Mouse (Mus musculus) embryonic facial prominence, embryonic 12.5 days (tissue): ENCODE measurements around the gene Mras. TPM values are rescaled to one million over a fixed set of nuclear protein-coding genes. Genes with fewer than 3 reads are reported as not detected.

Experiments used
- ATAC-seq: fragments of 200-750 bp; cut with Nextera tagmentation; 2 replicates; pipeline ENCODE4 v1.8.0; 2017; ENCODE audit not compliant: insufficient number of reproducible peaks, insufficient read depth, low FRiP score, low TSS enrichment
- H3K27ac ChIP-seq: fragments of 300-500 bp; sonication (generic); 2 replicates; pipeline ENCODE4 v1.5.1; 2016; ENCODE audit warnings: mild to moderate bottlenecking
- H3K27me3 ChIP-seq: fragments of 300-500 bp; sonication (generic); 2 replicates; pipeline ENCODE4 v1.6.1; 2016; ENCODE audit warnings: mild to moderate bottlenecking, moderate library complexity
- H3K36me3 ChIP-seq: fragments of 300-500 bp; sonication (generic); 2 replicates; pipeline ENCODE4 v1.6.1; 2016; ENCODE audit warnings: mild to moderate bottlenecking
- H3K4me1 ChIP-seq: fragments of 300-500 bp; sonication (generic); 2 replicates; pipeline ENCODE4 v1.6.1; 2016
- H3K4me2 ChIP-seq: fragments of 300-500 bp; sonication (generic); replicated peaks from 2 replicates; pipeline ENCODE4 v1.6.1; 2016; ENCODE audit warnings: mild to moderate bottlenecking, moderate library complexity
- H3K4me3 ChIP-seq: fragments of 300-500 bp; sonication (generic); 2 replicates; pipeline ENCODE4 v1.5.1; 2016; ENCODE audit warnings: mild to moderate bottlenecking
- H3K9ac ChIP-seq: fragments of 300-500 bp; sonication (generic); 2 replicates; pipeline ENCODE4 v1.6.1; 2016; ENCODE audit warnings: mild to moderate bottlenecking, moderate library complexity
- H3K9me3 ChIP-seq: fragments of 300-500 bp; sonication (generic); 2 replicates; pipeline ENCODE4 v1.6.1; 2016; ENCODE audit warnings: mild to moderate bottlenecking, moderate library complexity
- WGBS: fragments of 180-500 bp; shearing (Covaris S2); methylation state at CpG from one replicate; pipeline ENCODE4 v1.1.7; 2016; 5-methylcytosine and 5-hydroxymethylcytosine counted together
- polyA plus RNA-seq: library from polyadenylated mRNA; unstranded; fragments of >200 nt; fragmentation: Nextera tagmentation; extraction: Ambion mirVana; gene quantifications from 2 replicates; pipeline ENCODE4 v1.2.1, GENCODE M21; 2016

The Mras gene
- polyA plus RNA-seq, 1 experiment from 2014 or later = 20.5 TPM

DNA sequence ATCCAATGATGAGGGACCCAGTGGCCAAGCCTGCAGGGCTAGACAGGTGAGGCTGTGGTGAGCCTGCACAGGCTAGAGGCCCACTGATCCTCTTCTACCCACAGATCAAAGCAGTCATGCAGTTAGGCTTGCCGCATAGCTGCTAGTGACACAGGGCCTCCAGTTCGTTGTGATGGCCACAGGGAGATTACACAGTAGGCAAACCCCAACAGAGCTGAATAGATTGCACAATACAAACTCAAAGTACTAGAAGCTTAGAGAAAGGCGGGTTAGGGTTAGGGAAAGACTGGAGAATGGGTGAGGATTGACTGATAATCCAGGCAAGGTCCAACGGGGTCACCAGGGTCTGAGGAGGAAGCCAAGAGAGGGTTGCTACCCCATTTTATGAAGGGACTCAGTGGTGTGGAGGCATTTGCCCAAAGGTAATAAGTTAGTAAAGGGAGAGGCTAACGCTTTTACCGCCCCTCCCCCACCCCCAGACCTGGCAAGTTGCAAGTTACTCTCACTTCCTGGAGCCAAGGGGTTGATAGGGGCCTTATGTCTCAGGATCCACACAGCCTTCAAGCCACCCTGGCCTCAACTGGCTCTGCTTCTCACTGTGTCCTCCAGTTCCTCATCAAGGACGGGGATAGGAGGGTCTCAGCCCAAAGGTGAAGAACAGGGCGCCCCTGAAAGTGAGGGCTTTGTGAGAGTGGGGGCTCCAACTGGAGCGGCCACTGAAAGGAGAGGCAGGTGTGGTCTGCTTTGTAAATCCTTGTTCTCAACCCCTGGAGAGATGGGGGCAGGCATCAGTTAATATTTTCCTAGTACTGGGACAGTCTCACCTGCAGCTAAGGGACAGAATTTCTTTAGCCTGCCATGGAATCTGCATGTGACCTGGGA lies 13.2 kb downstream of the Mras start:
- no peak overlapping the region for H3K4me3 ChIP-seq
- no peak overlapping the region; the same call in 1 of the 2 replicates for H3K9ac ChIP-seq
- 0 out of 2 replicates have a peak overlapping the region, but pooled peaks have one; percentile 36 for H3K27ac ChIP-seq
- no peaks in the 10 kb centered on the region for H3K36me3 ChIP-seq
- no peak overlapping the region for H3K4me2 ChIP-seq
- 75% methylated on average over 9 of the region's 9 CpGs for WGBS
- no peaks in the 10 kb centered on the region for H3K27me3 ChIP-seq
- no peak for ATAC-seq
- peaks cover 24% of the 10 kb centered on the region for H3K4me1 ChIP-seq
- no peaks in the 10 kb centered on the region for H3K9me3 ChIP-seq

DNA sequence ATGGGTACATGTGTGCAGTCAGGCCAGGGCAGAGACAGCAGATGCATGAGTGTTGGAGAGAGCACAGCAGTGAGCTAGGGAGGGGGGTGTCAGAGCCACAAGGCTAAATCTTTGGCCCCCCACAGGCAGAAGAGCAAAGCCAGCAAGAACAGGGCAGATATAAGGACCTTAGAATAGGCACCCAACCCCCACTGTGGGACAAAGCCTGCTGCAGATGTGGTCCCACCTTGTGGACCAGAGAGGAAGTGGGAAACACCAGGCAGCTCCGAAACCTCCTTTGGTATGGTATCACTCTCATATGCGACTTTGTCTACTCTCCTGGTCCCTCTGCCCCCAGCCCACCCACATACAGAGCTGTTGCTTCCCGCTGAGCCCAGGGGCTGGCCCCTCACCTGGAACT lies 15.3 kb downstream of the Mras start:
- ATAC-seq = no peak
- Histone ChIP-seq H3K4me3 (no peak overlapping the region), H3K4me1 (peaks cover 31% of the 10 kb centered on the region), H3K9ac (no peak overlapping the region), H3K9me3 (no peaks in the 10 kb centered on the region), H3K36me3 (no peaks in the 10 kb centered on the region), H3K27me3 (no peaks in the 10 kb centered on the region), H3K27ac (no peak overlapping the region), H3K4me2 (no peak overlapping the region)
- 76% methylated on average over 3 of the region's 3 CpGs for WGBS

DNA sequence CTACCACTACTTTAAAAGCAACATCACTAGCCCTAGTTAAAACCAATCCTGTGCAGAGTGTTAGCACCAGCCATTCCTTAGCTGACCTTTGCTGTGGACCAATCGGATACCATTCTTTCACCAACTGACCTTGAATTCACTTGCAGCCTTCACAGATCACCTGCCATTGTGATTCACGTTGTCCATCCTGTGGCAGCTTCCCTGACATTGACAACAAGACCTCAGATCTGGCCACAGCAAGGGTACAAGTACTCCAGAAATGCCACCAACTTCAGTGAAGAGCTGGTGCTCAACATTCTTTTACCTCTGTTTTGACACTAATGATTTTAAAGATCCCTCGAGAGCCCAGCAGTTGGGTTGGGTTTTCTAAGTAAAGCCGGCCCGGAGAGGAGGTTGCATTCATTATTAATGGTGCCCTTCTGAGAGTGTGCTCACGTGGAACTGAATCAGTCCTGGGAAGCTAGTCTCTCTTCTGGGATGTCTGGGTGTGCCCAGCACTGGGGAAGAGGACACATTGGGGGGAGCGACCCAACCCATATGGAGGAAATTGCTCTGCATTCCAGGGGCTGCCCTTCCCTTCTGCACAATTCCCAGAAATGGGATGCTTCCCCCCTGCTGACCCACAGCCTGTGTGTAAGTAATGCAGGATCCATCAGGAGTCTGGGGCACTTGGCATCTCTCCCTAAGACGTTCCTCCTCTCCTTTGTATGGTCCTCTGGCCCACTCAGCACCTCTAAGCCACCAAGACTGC lies 17.1 kb downstream of the Mras start:
- Histone ChIP-seq H3K9me3 (no peaks in the 10 kb centered on the region), H3K36me3 (no peaks in the 10 kb centered on the region), H3K4me2 (no peak overlapping the region), H3K4me1 (peaks cover 31% of the 10 kb centered on the region), H3K4me3 (no peak overlapping the region), H3K27me3 (no peaks in the 10 kb centered on the region), H3K9ac (no peak overlapping the region), H3K27ac (no peak overlapping the region)
- 81% methylated on average over 8 of the region's 8 CpGs for WGBS
- no peak for ATAC-seq

DNA sequence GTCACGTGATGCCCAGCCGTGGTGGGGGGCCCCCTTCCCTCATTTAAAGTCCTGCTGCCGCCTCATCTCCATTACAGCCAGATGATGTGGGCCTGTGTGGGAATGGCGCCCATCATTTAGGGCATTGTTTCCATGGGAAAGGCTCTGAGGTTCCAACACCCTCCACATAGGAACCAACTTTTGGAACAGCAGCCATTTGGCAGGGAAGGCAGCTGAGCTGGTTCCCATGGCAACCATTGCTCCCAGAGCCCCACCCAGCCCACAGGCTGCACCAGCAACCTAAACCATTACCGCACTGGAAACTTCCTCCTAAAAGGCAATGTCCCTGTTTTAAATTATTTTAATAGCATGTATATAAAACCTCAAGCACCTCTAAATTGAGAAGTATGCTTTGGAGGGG lies 18.8 kb downstream of the Mras start:
- Histone ChIP-seq H3K36me3 (no peaks in the 10 kb centered on the region), H3K9ac (no peak overlapping the region), H3K4me1 (peaks cover 19% of the 10 kb centered on the region), H3K9me3 (no peaks in the 10 kb centered on the region), H3K4me3 (no peak overlapping the region), H3K4me2 (no peak overlapping the region), H3K27me3 (no peaks in the 10 kb centered on the region), H3K27ac (no peak overlapping the region)
- no peak for ATAC-seq
- 65% methylated on average over 5 of the region's 5 CpGs for WGBS

DNA sequence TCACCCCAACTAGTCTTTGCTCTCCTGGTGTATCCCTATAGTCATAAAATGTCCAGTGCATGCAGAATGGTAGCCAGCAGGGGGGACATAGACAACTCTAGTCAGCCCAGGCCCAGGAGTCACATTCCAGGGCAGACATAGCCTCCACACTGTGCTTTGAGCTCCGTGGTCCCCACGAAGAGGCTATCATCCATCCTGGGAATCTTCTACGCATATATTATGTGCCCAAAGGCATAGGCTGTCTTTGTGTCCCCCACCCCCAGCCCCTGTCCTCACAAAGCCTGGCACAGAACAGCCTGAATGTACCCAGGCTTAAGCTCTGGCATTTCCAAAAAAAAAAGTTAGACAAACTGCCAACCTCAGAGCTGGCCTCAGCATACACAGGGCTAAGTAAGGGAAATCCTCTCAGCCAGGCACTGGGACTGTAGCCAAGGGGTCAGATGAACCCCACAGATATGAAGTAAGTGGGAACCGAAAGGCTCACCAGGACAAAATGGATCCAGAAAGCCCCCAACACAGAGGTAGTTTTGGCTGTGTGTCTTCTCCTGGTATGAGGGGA lies 19.8 kb downstream of the Mras start:
- Histone ChIP-seq H3K9ac (no peak overlapping the region), H3K27me3 (no peaks in the 10 kb centered on the region), H3K9me3 (no peaks in the 10 kb centered on the region), H3K4me2 (no peak overlapping the region), H3K36me3 (no peaks in the 10 kb centered on the region), H3K4me3 (no peak overlapping the region), H3K27ac (no peak overlapping the region), H3K4me1 (peaks cover 16% of the 10 kb centered on the region)
- 72% methylated on average over 4 of the region's 4 CpGs for WGBS
- no peak for ATAC-seq

DNA sequence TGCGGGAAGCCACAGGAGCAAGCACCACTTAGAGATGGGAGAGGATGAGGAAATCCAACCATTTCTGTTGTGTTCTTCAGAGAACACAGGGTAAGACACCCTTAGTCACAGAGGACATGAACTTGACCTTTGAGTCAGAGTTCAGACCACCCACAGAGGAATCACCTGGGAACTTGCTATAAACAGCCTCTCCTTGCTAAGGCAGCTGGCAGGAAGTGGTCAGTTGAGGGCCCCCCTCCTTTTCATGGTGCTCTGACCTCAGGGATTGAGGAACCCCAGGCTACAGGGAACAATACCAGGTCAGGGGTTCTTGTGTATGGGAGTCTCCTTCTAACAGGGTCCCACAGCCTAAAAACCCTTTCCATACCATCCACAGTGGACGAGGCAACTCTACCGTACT lies 20.4 kb downstream of the Mras start:
- Histone ChIP-seq H3K4me1 (peaks cover 16% of the 10 kb centered on the region), H3K4me2 (no peak overlapping the region), H3K27ac (no peak overlapping the region), H3K9ac (no peak overlapping the region), H3K27me3 (no peaks in the 10 kb centered on the region), H3K9me3 (no peaks in the 10 kb centered on the region), H3K36me3 (no peaks in the 10 kb centered on the region), H3K4me3 (no peak overlapping the region)
- 87% methylated on average over 3 of the region's 3 CpGs for WGBS
- no peak for ATAC-seq

DNA sequence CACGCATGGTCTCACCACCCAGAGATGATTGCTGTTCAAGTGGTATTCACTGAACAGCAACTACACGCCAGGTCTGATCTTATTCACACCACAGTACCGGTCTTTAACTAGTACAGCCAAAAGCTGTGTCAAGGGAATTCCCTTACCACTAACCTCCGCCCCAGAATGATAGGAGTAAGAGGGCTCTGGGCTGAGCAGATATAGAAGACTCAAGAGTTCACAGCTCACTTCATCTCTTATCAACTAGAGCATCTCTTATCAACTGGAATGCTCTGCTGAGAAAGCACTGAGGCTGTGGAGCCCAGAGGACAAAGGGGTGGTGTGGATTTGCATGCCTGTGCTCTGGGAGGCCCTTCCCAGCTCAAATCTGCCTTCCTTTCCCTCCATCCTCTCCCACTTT lies 25.4 kb downstream of the Mras start:
- 89% methylated on average over 4 of the region's 4 CpGs for WGBS
- Histone ChIP-seq H3K27me3 (no peaks in the 10 kb centered on the region), H3K4me1 (peaks cover 7% of the 10 kb centered on the region), H3K4me3 (no peak overlapping the region), H3K9me3 (no peaks in the 10 kb centered on the region), H3K9ac (no peak overlapping the region), H3K36me3 (no peaks in the 10 kb centered on the region), H3K4me2 (no peak overlapping the region), H3K27ac (no peak overlapping the region)
- ATAC-seq = no peak

DNA sequence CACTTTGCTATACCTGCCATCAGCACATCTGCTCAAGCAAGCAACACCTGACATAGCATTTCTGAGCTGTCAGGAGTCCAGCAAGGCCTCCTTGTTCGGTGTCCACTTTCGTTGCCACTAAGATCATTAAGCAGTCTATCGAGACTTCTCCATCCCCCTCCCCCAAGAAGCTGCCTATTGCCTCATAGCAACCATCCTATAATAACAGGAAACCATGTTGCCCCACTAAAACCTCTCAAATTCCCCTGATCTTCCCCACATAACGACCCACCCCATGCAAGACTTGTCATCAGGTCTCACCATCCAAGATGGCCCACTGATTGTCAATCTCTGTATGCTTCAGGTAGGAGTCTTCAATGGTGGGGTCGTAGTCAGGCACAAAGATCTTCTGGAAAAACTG lies 26.1 kb downstream of the Mras start:
- H3K4me2 ChIP-seq = no peak overlapping the region
- no peak overlapping the region for H3K27ac ChIP-seq
- no peaks in the 10 kb centered on the region for H3K9me3 ChIP-seq
- WGBS = 78% methylated on average over 5 of the region's 5 CpGs
- H3K9ac ChIP-seq = no peak overlapping the region
- H3K4me1 ChIP-seq = peaks cover 5% of the 10 kb centered on the region; the same call in 1 of the 2 replicates
- H3K27me3 ChIP-seq = no peaks in the 10 kb centered on the region
- ATAC-seq = no peak
- no peaks in the 10 kb centered on the region for H3K36me3 ChIP-seq
- no peak overlapping the region for H3K4me3 ChIP-seq

DNA sequence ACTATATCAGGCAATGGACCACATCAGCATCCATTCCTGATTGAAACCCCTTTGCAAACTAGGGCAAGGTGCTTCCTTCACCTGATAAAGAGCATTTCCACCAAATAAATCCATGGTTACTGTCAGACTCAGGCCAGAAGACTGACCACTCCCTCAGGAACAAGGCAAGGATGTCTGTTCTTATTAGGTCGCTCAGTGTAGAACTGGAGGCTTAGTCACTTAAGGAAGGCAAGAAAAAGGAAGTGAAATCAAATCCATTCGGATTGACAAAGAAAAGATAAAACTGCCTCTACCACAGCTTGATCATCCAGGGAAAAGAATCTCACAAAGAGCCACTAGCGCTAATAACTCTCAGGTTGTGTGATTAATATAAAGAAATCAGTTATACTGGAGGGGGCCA lies 27.9 kb downstream of the Mras start:
- Histone ChIP-seq H3K4me3 (no peak overlapping the region), H3K9ac (no peak overlapping the region), H3K4me1 (peaks cover under 1% of the 10 kb centered on the region; the same call in 1 of the 2 replicates), H3K27me3 (no peaks in the 10 kb centered on the region), H3K36me3 (no peaks in the 10 kb centered on the region), H3K4me2 (no peak overlapping the region), H3K27ac (no peak overlapping the region), H3K9me3 (no peaks in the 10 kb centered on the region)
- ATAC-seq = no peak
- WGBS = 84% methylated on average over 3 of the region's 3 CpGs

DNA sequence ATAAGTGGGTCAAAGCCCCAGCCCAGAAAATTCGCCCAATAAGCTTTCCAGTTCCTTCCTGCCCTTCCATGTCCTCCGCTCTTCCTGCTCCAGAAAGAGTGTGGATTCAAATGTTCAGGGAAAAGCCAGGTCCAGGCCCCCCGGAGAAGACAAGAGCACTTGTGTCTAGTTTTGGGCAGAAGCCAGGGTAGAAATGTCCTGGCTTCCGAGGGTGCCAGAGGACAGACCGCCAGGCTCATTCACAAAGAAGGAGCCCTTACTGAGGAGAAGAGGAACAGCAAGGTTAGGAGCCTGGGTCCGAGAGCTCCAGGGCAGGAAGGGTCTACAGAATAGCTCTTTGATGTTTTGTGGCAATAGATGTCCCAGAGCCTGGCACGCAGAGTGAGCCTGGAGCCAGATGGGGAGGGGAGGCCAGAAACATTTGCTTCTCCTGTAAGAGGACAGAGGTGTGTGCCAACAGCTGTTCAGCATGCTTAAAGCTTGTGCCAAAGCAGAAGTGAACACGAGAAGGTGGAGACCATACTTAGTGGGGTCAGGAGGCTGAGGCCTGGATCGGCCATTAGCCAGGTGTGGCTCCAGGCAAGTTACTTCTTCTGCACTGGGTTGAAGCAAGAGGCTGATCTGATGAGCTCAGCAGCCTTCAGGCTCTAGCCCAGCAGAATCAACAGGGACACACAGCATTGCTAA lies 35.8 kb downstream of the Mras start:
- no peaks in the 10 kb centered on the region for H3K27me3 ChIP-seq
- H3K4me3 ChIP-seq = no peak overlapping the region
- H3K4me2 ChIP-seq = no peak overlapping the region
- no peaks in the 10 kb centered on the region for H3K9me3 ChIP-seq
- no peak overlapping the region for H3K9ac ChIP-seq
- no peak overlapping the region for H3K27ac ChIP-seq
- H3K4me1 ChIP-seq = no peaks in the 10 kb centered on the region
- 0 out of 2 replicates have a peak, but pooled peaks cover 4% of the 10 kb centered on the region for H3K36me3 ChIP-seq
- 70% methylated on average over 9 of the region's 9 CpGs for WGBS
- ATAC-seq = no peak

DNA sequence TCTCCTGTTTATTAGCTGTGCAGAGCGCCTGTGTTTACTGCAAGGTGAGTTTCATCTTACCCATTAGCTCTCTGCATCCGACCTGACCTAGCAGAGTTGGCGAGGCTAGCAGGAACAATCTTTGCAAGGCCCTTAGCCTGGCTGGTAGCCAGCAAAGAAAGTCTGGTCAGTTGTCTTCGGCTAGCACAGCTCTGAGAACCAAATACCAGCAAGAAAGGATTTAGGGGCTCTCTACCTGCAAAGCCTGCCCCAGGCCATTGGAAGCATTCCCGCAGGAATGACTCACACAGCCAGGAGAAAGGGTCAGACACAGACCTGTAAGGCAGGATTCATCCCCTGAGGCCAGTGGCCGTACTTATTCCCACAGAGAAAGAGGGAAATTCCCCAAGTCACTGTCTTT lies 36.4 kb downstream of the Mras start:
- no peak overlapping the region for H3K27ac ChIP-seq
- 67% methylated on average over 6 of the region's 6 CpGs for WGBS
- no peak overlapping the region for H3K4me2 ChIP-seq
- ATAC-seq = no peak
- no peak overlapping the region for H3K9ac ChIP-seq
- no peaks in the 10 kb centered on the region for H3K9me3 ChIP-seq
- no peaks in the 10 kb centered on the region for H3K4me1 ChIP-seq
- H3K4me3 ChIP-seq = no peak overlapping the region
- H3K36me3 ChIP-seq = 0 out of 2 replicates have a peak, but pooled peaks cover 4% of the 10 kb centered on the region
- no peaks in the 10 kb centered on the region for H3K27me3 ChIP-seq
